8 mouse cellular contexts compared by ENCODE assay signal in the genomic region with DNA sequence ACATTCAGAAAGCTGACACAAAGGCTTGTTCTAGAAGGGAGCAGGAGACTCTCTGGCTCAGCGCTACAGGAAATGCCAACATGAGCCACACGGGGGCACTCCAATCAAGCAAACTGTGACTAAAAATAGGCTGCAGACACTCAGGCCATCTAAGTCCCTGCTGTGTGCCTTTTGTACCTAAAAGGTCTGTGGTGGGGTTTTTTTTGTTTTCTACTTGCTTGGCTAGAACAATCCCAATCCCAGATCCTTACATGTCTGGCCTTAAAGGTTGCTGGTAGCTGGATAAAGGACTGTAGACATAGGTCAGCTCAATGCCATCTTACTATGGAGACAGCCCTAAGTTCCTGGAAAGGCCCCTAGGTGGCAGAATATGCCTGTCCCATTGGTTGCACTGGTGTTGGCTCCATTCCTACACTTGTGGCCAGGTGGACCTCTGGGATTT. TPM values are rescaled to one million over a fixed set of nuclear protein-coding genes. Genes with fewer than 3 reads are reported as not detected.
DNase-seq lines count a peak whose midpoint lies in the region; ATAC-seq and TF ChIP-seq lines count a peak whose summit lies in the region.

No protein-coding gene starts in this region.

- no peaks in the 10 kb centered on the region for H3K79me2 ChIP-seq in liver, adult 2 months (ENCODE audit: control insufficient read depth, insufficient read depth, low read length)

- H3K36me3 ChIP-seq in kidney, embryonic 14.5 days (ENCODE audit: control insufficient read depth, insufficient read depth, low read length) = no peaks in the 10 kb centered on the region
- H3K36me3 ChIP-seq in liver, adult 2 months (ENCODE audit: control insufficient read depth, insufficient read depth, low read length) = no peaks in the 10 kb centered on the region
- H3K36me3 ChIP-seq in neural tube, embryonic 13.5 days = no peaks in the 10 kb centered on the region

- no peak overlapping the region for H3K4me3 ChIP-seq in kidney, embryonic 14.5 days (ENCODE audit: low read length)
- H3K4me3 ChIP-seq in liver, adult 2 months (ENCODE audit: insufficient read depth, low read depth, low read length) = no peak overlapping the region
- no peak overlapping the region for H3K4me3 ChIP-seq in neural tube, embryonic 13.5 days

- WGBS in kidney, embryonic 14.5 days = 2% methylated on average over 2 of the region's 2 CpGs
- WGBS in liver, adult 2 months = 3% methylated on average over 2 of the region's 2 CpGs
- 0% methylated on average over 2 of the region's 2 CpGs for WGBS in neural tube, embryonic 13.5 days

- H3K4me2 ChIP-seq in kidney, embryonic 14.5 days (replicated peaks; ENCODE audit: low read depth, low read length) = no peak overlapping the region
- no peak overlapping the region for H3K4me2 ChIP-seq in neural tube, embryonic 13.5 days

- no peaks in the 10 kb centered on the region for H3K27me3 ChIP-seq in kidney, embryonic 14.5 days (ENCODE audit: control insufficient read depth, insufficient read depth, low read length)
- H3K27me3 ChIP-seq in liver, adult 2 months (ENCODE audit: control insufficient read depth, insufficient read depth, low read length) = no peaks in the 10 kb centered on the region
- H3K27me3 ChIP-seq in neural tube, embryonic 13.5 days = peaks cover 5% of the 10 kb centered on the region; the same call in 1 of the 2 replicates

- H3K27ac ChIP-seq in kidney, embryonic 14.5 days (ENCODE audit: low read depth, low read length) = no peak overlapping the region
- no peak overlapping the region for H3K27ac ChIP-seq in liver, adult 2 months (replicated peaks; ENCODE audit: insufficient read depth, low read depth, low read length)
- H3K27ac ChIP-seq in neural tube, embryonic 13.5 days (replicated peaks) = no peak overlapping the region

- TF ChIP-seq CTCF in liver, adult 2 months (IDR thresholded peaks at IDR 0.05; ENCODE audit: low read depth, low read length) = peak; percentile 74

- H3K9me3 ChIP-seq in kidney, embryonic 14.5 days (ENCODE audit: control insufficient read depth, low read length) = no peaks in the 10 kb centered on the region
- no peaks in the 10 kb centered on the region for H3K9me3 ChIP-seq in neural tube, embryonic 13.5 days

- no peak overlapping the region for H3K9ac ChIP-seq in kidney, embryonic 14.5 days (ENCODE audit: low read depth, low read length)
- no peak overlapping the region for H3K9ac ChIP-seq in liver, adult 2 months (ENCODE audit: low read depth, low read length)
- H3K9ac ChIP-seq in neural tube, embryonic 13.5 days = 0 out of 2 replicates have a peak overlapping the region, but pooled peaks have one; percentile 46

- DNase-seq in CD4-positive helper T cell, adult 2 months (ENCODE audit: low read depth, low spot score) = peak; percentile 24
- DNase-seq in ZHBTc4 (ENCODE audit: low read depth, low spot score) = peak; percentile 80
- peak; percentile 78 to 89 for DNase-seq in cerebellum, postnatal 4 days (ENCODE audit: low spot score in 2 of 2)
- DNase-seq in gastrocnemius, postnatal 4 days (ENCODE audit: low spot score in 2 of 2) = peak; percentile 46 to 68
- DNase-seq in liver, adult 2 months (ENCODE audit: extremely low read depth, low read depth, low spot score) = peak; percentile 44
- DNase-seq in thymus, postnatal 25 days = peak; percentile 39

- peak; percentile 74; the same call in 1 of the 2 replicates for ATAC-seq in kidney, embryonic 14.5 days (ENCODE audit: low FRiP score, low TSS enrichment)
- peak; percentile 82 for ATAC-seq in neural tube, embryonic 13.5 days (ENCODE audit: low read depth)

- no peaks in the 10 kb centered on the region for H3K4me1 ChIP-seq in kidney, embryonic 14.5 days (ENCODE audit: control insufficient read depth, insufficient read depth, low read length)
- no peaks in the 10 kb centered on the region for H3K4me1 ChIP-seq in liver, adult 2 months (ENCODE audit: control insufficient read depth, insufficient read depth, low read length)
- peaks cover 17% of the 10 kb centered on the region for H3K4me1 ChIP-seq in neural tube, embryonic 13.5 days (replicated peaks)

- no peak for TF ChIP-seq POLR2A in liver, adult 2 months (IDR thresholded peaks at IDR 0.05; ENCODE audit: extremely low read depth, insufficient read depth, low read length)

RNA-seq across cellular contexts. Expression of a gene that starts 17.6 kb away (rescaled TPM):
- total RNA-seq in gastrocnemius, postnatal 4 days (2021) = 1 to 10 TPM; 3.7 to 3.9 TPM
- 17.5 and 21.6 TPM in 2 replicates for polyA plus RNA-seq in kidney, embryonic 14.5 days (2014; fragmentation: Nextera tagmentation; extraction: Ambion mirVana)
- 0.28 TPM in 1 of 2 replicates, not detected in the other for total RNA-seq in liver, adult 2 months (2014; rRNA removed)
- 0.07 and 0.11 TPM in 2 replicates for polyA plus RNA-seq in liver, adult 2 months (2012; rRNA removed)
- 315 and 316 TPM in 2 replicates for polyA plus RNA-seq in neural tube, embryonic 13.5 days (2015; fragmentation: Nextera tagmentation; extraction: Ambion mirVana)

Comparison
In these comparisons a context has a peak if more than half of its experiments do, and no peak if none do; other contexts are left out.
1. DNase-seq: peak in every context shown above with its lines; median percentile 84 in cerebellum, postnatal 4 days; 80 in ZHBTc4; 57 in gastrocnemius, postnatal 4 days; 44 in liver, adult 2 months; 39 in thymus, postnatal 25 days; 24 in CD4-positive helper T cell, adult 2 months.
2. RNA of a gene that starts 17.6 kb away (polyA plus RNA-seq): 315 to 316 TPM in neural tube, embryonic 13.5 days and 17.5 to 21.6 TPM in kidney, embryonic 14.5 days; 0.07 to 0.11 TPM in liver, adult 2 months; every median in the first group is over 10 times any median in the second.